Mouse (Mus musculus) liver, postnatal 0 days (tissue): Measurements from ENCODE around the gene Sdc3.

Source experiments
- CTCF ChIP-seq: sonication (generic); IDR thresholded peaks from 2 replicates; pipeline ENCODE4 v1.5.1; 2016; ENCODE audit warnings: antibody characterized with exemption, low read depth
- EP300 ChIP-seq: IDR thresholded peaks from 2 replicates; pipeline ENCODE4 v1.6.1; 2016; ENCODE audit warnings: antibody characterized with exemption, low read depth, mild to moderate bottlenecking

GRCm38 (mm10) chr4:130791811-130792375 lies 444 bp upstream of the Sdc3 start:
- TF ChIP-seq EP300 (no peak), CTCF (no peak)
